Mouse (Mus musculus): ENCODE data around the gene Olfr784. TPM values are rescaled to one million over a fixed set of nuclear protein-coding genes. Genes with fewer than 3 reads are reported as not detected.

Gene Olfr784
- polyA plus RNA-seq, 1 experiment from 2014 or later = 0.06 TPM

Other genes starting within 250 kb of the Olfr784 start
- not detected in 2 replicates for gene Olfr770, start 245.1 kb upstream of the Olfr784 start, polyA plus RNA-seq (2015; fragmentation: Nextera tagmentation; extraction: Ambion mirVana)
- gene Olfr771, start 219.3 kb upstream of the Olfr784 start, polyA plus RNA-seq (2015; fragmentation: Nextera tagmentation; extraction: Ambion mirVana) = not detected in 2 replicates
- not detected in 2 replicates for gene Olfr772, start 206.2 kb upstream of the Olfr784 start, polyA plus RNA-seq (2015; fragmentation: Nextera tagmentation; extraction: Ambion mirVana)
- not detected in 2 replicates for gene Olfr773, start 196.7 kb upstream of the Olfr784 start, polyA plus RNA-seq (2015; fragmentation: Nextera tagmentation; extraction: Ambion mirVana)
- gene Olfr774, start 147.9 kb upstream of the Olfr784 start, polyA plus RNA-seq (2015; fragmentation: Nextera tagmentation; extraction: Ambion mirVana) = not detected in 2 replicates
- gene Olfr775, start 135.7 kb upstream of the Olfr784 start, polyA plus RNA-seq (2015; fragmentation: Nextera tagmentation; extraction: Ambion mirVana) = not detected in 2 replicates
- not detected in 2 replicates for gene Olfr776, start 125.0 kb upstream of the Olfr784 start, polyA plus RNA-seq (2015; fragmentation: Nextera tagmentation; extraction: Ambion mirVana)
- gene Olfr777, start 112.6 kb upstream of the Olfr784 start, polyA plus RNA-seq (2015; fragmentation: Nextera tagmentation; extraction: Ambion mirVana) = not detected in 2 replicates
- not detected in 2 replicates for gene Olfr780, start 66.0 kb upstream of the Olfr784 start, polyA plus RNA-seq (2015; fragmentation: Nextera tagmentation; extraction: Ambion mirVana)
- gene Olfr781, start 55.2 kb upstream of the Olfr784 start, polyA plus RNA-seq (2015; fragmentation: Nextera tagmentation; extraction: Ambion mirVana) = not detected in 2 replicates
- not detected in 2 replicates for gene Olfr782, start 35.2 kb upstream of the Olfr784 start, polyA plus RNA-seq (2015; fragmentation: Nextera tagmentation; extraction: Ambion mirVana)
- gene Olfr785, start 21.3 kb downstream of the Olfr784 start, polyA plus RNA-seq (2015; fragmentation: Nextera tagmentation; extraction: Ambion mirVana) = not detected in 2 replicates
- not detected in 2 replicates for gene Olfr786, start 43.2 kb downstream of the Olfr784 start, polyA plus RNA-seq (2015; fragmentation: Nextera tagmentation; extraction: Ambion mirVana)
- not detected in 2 replicates for gene Olfr787, start 77.8 kb downstream of the Olfr784 start, polyA plus RNA-seq (2015; fragmentation: Nextera tagmentation; extraction: Ambion mirVana)
- not detected in 2 replicates for gene Olfr788, start 86.9 kb downstream of the Olfr784 start, polyA plus RNA-seq (2015; fragmentation: Nextera tagmentation; extraction: Ambion mirVana)
- not detected in 2 replicates for gene Olfr789, start 100.7 kb downstream of the Olfr784 start, polyA plus RNA-seq (2015; fragmentation: Nextera tagmentation; extraction: Ambion mirVana)
- gene Olfr790, start 114.4 kb downstream of the Olfr784 start, polyA plus RNA-seq (2015; fragmentation: Nextera tagmentation; extraction: Ambion mirVana) = not detected in 2 replicates
- gene Olfr791, start 137.7 kb downstream of the Olfr784 start, polyA plus RNA-seq (2015; fragmentation: Nextera tagmentation; extraction: Ambion mirVana) = not detected in 2 replicates
- gene Olfr792, start 155.1 kb downstream of the Olfr784 start, polyA plus RNA-seq (2015; fragmentation: Nextera tagmentation; extraction: Ambion mirVana) = not detected in 2 replicates
- not detected in 2 replicates for gene Olfr794, start 183.6 kb downstream of the Olfr784 start, polyA plus RNA-seq (2015; fragmentation: Nextera tagmentation; extraction: Ambion mirVana)
- not detected in 2 replicates for gene Olfr796, start 228.5 kb downstream of the Olfr784 start, polyA plus RNA-seq (2015; fragmentation: Nextera tagmentation; extraction: Ambion mirVana)
- not detected in 2 replicates for gene Olfr798, start 243.9 kb downstream of the Olfr784 start, polyA plus RNA-seq (2015; fragmentation: Nextera tagmentation; extraction: Ambion mirVana)